Mouse (Mus musculus): ENCODE measurements at regions not wholly inside any gene's neighbourhood (a gene's known extent, or its start where the extent isn't known, plus 50 kb on each side); places are given as distances from the start of the nearest gene placed in this dataset.

DNA sequence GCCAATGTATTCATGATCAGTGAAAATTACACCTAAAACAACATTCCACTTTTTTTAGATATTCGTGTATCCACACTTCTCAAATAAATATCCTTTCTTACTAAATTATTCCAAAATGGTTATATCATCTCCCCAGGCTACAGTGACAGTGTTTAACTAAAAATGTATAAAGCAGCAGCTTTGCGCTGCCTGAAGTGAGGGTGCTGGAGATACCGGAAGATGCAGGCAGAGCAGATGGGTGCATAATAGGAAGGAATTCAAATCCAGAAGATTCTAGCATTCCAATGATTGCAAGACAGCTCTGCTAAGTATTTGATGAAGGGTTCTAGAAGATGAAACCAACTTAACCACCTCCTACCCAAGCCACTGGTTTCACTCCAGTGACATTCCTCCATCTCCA is 516.9 kb upstream of the Vstm2b start:
- Histone ChIP-seq H3K4me3 (replicated peaks) (no peak overlapping the region), H3K4me2 (no peak overlapping the region), H3K27me3 (no peaks in the 10 kb centered on the region), H3K36me3 (replicated peaks) (no peaks in the 10 kb centered on the region), H3K4me1 (peaks cover 4% of the 10 kb centered on the region; the same call in 1 of the 2 replicates), H3K27ac (no peak overlapping the region), H3K9me3 (no peaks in the 10 kb centered on the region), H3K9ac (no peak overlapping the region)
- WGBS = 91% methylated on average over 3 of the region's 3 CpGs
- no peak for ATAC-seq (ENCODE audit: low FRiP score)

DNA sequence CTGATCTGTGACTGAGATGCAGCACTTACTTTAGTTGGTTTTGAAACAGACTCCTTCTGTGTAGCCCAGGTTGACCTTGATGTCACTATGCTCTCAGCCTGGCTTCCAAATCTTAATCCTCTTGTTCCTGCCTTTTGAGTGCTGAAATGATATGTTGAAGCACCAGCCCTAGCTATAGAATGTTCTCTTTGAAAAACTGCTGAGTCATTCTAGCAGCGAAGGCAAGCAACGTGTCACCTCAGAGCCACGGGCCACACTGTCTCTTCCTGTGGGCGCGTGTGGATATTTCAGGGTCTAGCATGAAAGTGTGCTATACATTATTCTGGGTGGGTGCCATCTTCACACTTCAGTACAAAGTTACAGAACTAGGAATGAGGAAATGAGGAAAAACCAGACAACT is 510.0 kb upstream of the Vstm2b start:
- Histone ChIP-seq H3K4me1 (peaks cover 32% of the 10 kb centered on the region), H3K27ac (no peak overlapping the region), H3K4me3 (replicated peaks) (no peak overlapping the region), H3K27me3 (no peaks in the 10 kb centered on the region), H3K9me3 (no peaks in the 10 kb centered on the region), H3K36me3 (replicated peaks) (no peaks in the 10 kb centered on the region), H3K9ac (no peak overlapping the region), H3K4me2 (no peak overlapping the region)
- WGBS = 90% methylated on average over 5 of the region's 5 CpGs
- ATAC-seq (ENCODE audit: low FRiP score) = no peak

DNA sequence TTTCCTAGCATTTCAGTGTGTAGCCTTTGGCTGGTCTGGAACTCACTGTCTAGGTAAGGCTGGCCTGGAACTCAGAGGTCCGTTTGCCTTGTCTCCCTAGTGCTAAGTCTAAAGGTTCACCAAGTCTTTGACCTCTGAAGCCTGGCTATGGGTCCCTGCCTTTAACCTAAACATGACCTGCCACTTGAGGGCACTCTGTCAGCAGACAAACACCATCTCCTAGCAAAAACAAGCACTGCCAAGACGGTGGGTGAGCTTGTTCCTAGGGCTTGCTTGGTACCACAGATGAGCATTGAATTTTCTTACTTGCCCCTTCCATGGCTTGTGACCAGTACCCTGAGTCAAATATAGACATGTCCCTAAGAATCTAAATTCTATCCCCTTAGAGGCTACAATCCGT is 508.3 kb upstream of the Vstm2b start:
- no peak overlapping the region for H3K27ac ChIP-seq
- ATAC-seq (ENCODE audit: low FRiP score) = no peak
- H3K4me3 ChIP-seq (replicated peaks) = no peak overlapping the region
- peaks cover 34% of the 10 kb centered on the region for H3K4me1 ChIP-seq
- H3K36me3 ChIP-seq (replicated peaks) = no peaks in the 10 kb centered on the region
- no peaks in the 10 kb centered on the region for H3K27me3 ChIP-seq
- WGBS = 39% methylated on average over 3 of the region's 3 CpGs
- H3K4me2 ChIP-seq = no peak overlapping the region
- H3K9me3 ChIP-seq = no peaks in the 10 kb centered on the region
- no peak overlapping the region for H3K9ac ChIP-seq

DNA sequence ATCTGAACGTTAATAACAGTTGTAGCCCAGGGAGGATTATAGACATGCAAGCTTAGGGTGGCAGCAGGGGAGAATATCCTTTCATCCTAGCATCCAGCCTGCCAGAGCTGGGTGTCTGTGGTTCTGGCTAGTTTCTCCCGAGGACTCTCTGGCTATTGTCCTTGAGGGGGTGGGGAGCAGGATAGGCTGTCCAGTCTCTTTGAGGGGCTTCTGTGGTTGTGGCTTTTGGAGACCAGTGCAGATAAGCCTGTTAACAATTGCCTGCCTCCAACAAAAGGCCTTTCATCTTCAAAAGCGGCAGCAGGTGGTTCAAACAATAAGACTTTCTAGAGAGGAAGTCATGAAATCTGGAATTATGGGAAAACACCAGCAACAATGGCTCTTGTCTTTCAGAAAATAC is 507.2 kb upstream of the Vstm2b start:
- no peak overlapping the region for H3K9ac ChIP-seq
- H3K4me3 ChIP-seq (replicated peaks) = no peak overlapping the region
- no peak overlapping the region for H3K4me2 ChIP-seq
- 5% methylated on average over 3 of the region's 3 CpGs for WGBS
- no peaks in the 10 kb centered on the region for H3K9me3 ChIP-seq
- no peaks in the 10 kb centered on the region for H3K27me3 ChIP-seq
- no peak for ATAC-seq (ENCODE audit: low FRiP score)
- peaks cover 34% of the 10 kb centered on the region for H3K4me1 ChIP-seq
- no peaks in the 10 kb centered on the region for H3K36me3 ChIP-seq (replicated peaks)
- peak overlapping the region; percentile 87 for H3K27ac ChIP-seq

DNA sequence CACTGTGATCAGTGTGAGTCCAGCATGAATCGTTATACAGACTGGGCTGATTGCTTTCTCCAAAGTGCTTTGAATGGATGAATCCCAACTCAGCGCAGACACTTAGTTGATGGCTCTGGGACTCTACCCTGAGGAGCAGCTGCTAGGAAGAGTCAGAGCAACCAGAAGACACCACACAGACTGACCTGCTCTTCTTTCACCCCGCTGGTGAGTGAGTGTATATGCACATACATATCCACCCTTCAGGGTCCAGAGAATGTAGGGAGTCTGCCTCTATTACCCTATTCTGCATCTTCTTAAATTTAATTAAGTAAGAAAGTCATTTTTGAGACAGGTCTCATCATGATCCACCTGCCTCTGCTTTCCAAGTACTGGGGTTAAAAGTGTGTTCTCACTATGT is 506.5 kb upstream of the Vstm2b start:
- Histone ChIP-seq H3K4me3 (replicated peaks) (no peak overlapping the region), H3K27me3 (no peaks in the 10 kb centered on the region), H3K9ac (no peak overlapping the region), H3K4me2 (no peak overlapping the region), H3K9me3 (no peaks in the 10 kb centered on the region), H3K36me3 (replicated peaks) (no peaks in the 10 kb centered on the region), H3K4me1 (peaks cover 34% of the 10 kb centered on the region), H3K27ac (peak overlapping the region; percentile 87)
- 41% methylated on average over 3 of the region's 3 CpGs for WGBS
- peak; percentile 44; the same call in 1 of the 2 replicates for ATAC-seq (ENCODE audit: low FRiP score)

DNA sequence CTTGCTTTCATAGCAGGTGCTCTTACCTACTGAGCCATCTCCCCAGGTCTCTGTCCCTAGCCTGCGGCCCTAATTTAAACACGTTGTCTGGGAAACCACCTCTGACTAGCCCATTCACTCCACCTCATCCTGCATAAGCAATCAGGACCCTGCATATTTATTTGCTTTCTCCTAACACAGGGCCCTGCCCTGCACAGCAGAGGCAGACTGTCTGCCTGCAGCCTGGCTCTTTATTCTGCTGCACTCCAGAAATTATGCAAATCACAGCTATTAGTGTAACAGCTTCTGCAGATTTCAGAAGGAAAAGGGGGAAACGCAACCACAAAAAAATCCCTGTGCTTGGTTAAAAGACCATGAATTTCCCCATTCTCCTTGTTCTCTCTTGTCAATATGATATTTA is 505.9 kb upstream of the Vstm2b start:
- peak; percentile 92 for ATAC-seq (ENCODE audit: low FRiP score)
- H3K4me3 ChIP-seq (replicated peaks) = no peak overlapping the region
- peak overlapping the region; percentile 87 for H3K27ac ChIP-seq
- no peak overlapping the region for H3K9ac ChIP-seq
- peaks cover 34% of the 10 kb centered on the region for H3K4me1 ChIP-seq
- H3K27me3 ChIP-seq = no peaks in the 10 kb centered on the region
- H3K36me3 ChIP-seq (replicated peaks) = no peaks in the 10 kb centered on the region
- 7% methylated on average over 3 of the region's 3 CpGs for WGBS
- no peaks in the 10 kb centered on the region for H3K9me3 ChIP-seq
- H3K4me2 ChIP-seq = no peak overlapping the region

DNA sequence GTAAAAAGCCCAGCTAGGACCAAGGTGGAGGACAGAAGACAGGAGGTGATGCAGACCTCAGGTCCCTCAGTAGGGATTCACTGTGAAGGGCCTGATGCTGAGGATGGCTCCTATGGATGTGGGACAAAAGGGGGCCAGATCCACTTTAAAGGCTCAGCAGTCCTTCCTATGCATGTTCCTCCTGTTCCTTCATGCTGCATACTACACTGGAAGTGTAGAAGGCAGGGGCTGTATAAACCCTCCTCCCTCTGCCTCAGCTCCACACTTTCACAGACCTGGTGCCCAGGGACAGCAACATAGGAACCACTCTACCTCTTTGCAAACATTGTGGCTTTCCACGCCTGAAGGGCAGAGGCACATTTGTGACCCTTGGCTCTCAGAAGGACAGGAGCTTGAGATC is 505.4 kb upstream of the Vstm2b start:
- Histone ChIP-seq H3K9ac (no peak overlapping the region), H3K27ac (peak overlapping the region; percentile 87), H3K36me3 (replicated peaks) (no peaks in the 10 kb centered on the region), H3K4me2 (no peak overlapping the region), H3K27me3 (no peaks in the 10 kb centered on the region), H3K4me3 (replicated peaks) (no peak overlapping the region), H3K4me1 (peaks cover 34% of the 10 kb centered on the region), H3K9me3 (no peaks in the 10 kb centered on the region)
- peak; percentile 42; the same call in 1 of the 2 replicates for ATAC-seq (ENCODE audit: low FRiP score)
- 89% methylated on average over 1 of the region's 1 CpGs for WGBS

DNA sequence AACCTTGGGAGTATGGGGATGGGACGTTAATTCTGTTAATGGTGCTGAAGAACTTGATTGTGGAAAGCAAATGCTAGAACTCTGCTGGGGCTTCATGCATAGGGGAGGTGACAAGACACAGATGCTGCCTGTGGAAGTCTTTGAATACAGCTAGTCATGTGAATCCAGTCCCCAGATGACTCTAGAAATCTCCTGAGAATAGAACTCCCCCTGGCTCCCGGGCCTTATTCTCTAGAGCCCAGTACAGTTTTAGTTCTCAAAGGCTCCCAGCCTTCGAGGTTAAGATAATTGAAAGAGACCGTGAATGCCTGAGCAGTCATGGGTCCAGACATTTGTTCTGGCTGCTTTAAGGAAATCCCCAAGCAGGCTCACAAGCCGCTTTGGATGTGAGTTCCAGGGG is 499.9 kb upstream of the Vstm2b start:
- H3K27ac ChIP-seq = no peak overlapping the region
- 48% methylated on average over 5 of the region's 5 CpGs for WGBS
- no peaks in the 10 kb centered on the region for H3K27me3 ChIP-seq
- no peak overlapping the region for H3K9ac ChIP-seq
- H3K9me3 ChIP-seq = no peaks in the 10 kb centered on the region
- H3K36me3 ChIP-seq (replicated peaks) = no peaks in the 10 kb centered on the region
- H3K4me2 ChIP-seq = no peak overlapping the region
- H3K4me3 ChIP-seq (replicated peaks) = no peak overlapping the region
- H3K4me1 ChIP-seq = peaks cover 4% of the 10 kb centered on the region
- ATAC-seq (ENCODE audit: low FRiP score) = no peak

DNA sequence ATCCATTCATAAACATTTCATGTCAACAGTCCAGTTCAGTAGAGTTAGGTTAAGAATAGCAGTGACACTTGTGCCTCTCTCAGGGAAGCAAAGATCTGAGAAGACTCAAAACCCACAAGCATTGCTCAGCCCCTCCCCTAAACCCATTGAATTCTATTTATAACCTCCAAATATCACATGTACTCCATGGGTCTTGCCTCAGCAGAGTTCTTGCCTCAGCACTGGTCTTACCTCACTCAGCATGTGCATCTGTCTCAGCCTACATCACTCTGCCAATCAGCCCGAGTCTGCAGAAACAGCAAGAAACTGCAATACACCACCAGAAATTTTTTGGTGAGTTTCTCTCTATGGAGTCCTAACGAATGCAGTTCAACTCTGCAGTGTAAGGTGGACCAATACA is 478.8 kb upstream of the Vstm2b start:
- WGBS = 88% methylated on average over 2 of the region's 2 CpGs
- no peak overlapping the region for H3K4me2 ChIP-seq
- no peak overlapping the region for H3K9ac ChIP-seq
- no peaks in the 10 kb centered on the region for H3K36me3 ChIP-seq (replicated peaks)
- ATAC-seq (ENCODE audit: low FRiP score) = no peak
- no peaks in the 10 kb centered on the region for H3K4me1 ChIP-seq
- no peak overlapping the region for H3K4me3 ChIP-seq (replicated peaks)
- H3K9me3 ChIP-seq = no peaks in the 10 kb centered on the region
- no peak overlapping the region for H3K27ac ChIP-seq
- no peaks in the 10 kb centered on the region for H3K27me3 ChIP-seq

DNA sequence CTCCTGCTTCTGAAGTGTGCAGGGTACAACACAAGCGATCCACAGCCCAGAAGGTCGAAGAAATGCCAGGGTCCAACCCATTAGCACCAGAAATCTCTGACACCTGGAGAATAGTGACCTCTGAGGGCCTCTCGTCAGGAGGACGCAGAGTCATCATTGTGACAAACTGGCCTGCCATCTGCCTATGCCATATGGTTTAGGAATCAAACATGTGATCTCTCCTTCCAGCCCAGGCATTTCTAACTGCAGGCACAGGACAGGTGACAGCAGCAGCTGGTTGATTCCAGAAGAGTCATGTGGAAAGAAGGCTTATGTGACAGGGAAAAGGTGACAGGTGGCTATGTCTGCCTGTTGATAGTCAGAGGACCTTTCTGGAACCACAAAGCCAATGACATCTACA is 476.0 kb upstream of the Vstm2b start:
- Histone ChIP-seq H3K4me2 (no peak overlapping the region), H3K27me3 (no peaks in the 10 kb centered on the region), H3K36me3 (replicated peaks) (no peaks in the 10 kb centered on the region), H3K4me1 (no peaks in the 10 kb centered on the region), H3K27ac (no peak overlapping the region), H3K4me3 (replicated peaks) (no peak overlapping the region), H3K9me3 (no peaks in the 10 kb centered on the region), H3K9ac (no peak overlapping the region)
- ATAC-seq (ENCODE audit: low FRiP score) = no peak
- 86% methylated on average over 4 of the region's 4 CpGs for WGBS

DNA sequence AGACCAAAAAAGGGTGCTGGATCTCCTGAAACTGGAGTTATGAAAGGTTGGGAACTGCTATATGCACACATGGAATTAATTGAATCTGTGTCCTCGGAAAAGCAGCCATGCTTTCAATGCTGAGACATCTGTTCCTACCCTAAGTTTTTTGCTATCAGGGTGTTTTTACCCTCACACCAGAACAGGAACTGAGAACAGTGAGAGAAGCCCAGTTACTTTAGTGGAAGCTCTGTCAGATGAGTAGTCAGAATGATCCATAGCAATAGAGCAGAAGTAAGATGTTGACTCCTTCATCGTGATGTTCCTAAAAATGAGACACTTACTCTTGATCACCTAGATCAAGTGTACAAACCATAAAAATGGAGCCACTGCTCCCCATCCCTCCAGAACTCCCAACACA is 468.7 kb upstream of the Vstm2b start:
- no peak overlapping the region for H3K4me2 ChIP-seq
- H3K27me3 ChIP-seq = no peaks in the 10 kb centered on the region
- no peak overlapping the region for H3K9ac ChIP-seq
- no peaks in the 10 kb centered on the region for H3K36me3 ChIP-seq (replicated peaks)
- no peaks in the 10 kb centered on the region for H3K9me3 ChIP-seq
- H3K4me3 ChIP-seq (replicated peaks) = no peak overlapping the region
- WGBS = 91% methylated on average over 2 of the region's 2 CpGs
- no peak for ATAC-seq (ENCODE audit: low FRiP score)
- H3K27ac ChIP-seq = no peak overlapping the region
- H3K4me1 ChIP-seq = no peaks in the 10 kb centered on the region

DNA sequence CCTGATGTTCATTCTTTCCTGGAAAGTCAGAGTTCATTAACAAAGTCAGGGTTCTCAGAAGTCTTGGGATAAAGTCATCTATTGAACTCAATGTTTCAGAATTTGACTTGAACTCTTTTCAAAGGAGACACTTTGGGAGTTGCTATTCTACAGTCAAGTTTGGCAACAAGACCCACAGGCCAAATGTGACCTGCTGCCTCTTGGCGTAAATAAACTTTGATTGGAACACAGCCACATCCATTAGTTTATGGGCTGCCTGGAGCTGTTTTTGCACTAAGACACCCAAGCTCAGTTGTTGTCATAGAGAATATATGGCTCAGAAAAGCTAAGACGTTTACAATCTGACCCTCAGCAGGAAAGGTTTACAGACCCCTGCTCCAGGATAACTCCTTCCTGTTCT is 464.2 kb upstream of the Vstm2b start:
- Histone ChIP-seq H3K9me3 (no peaks in the 10 kb centered on the region), H3K36me3 (replicated peaks) (no peaks in the 10 kb centered on the region), H3K4me1 (no peaks in the 10 kb centered on the region), H3K4me3 (replicated peaks) (no peak overlapping the region), H3K27ac (no peak overlapping the region), H3K9ac (no peak overlapping the region), H3K27me3 (no peaks in the 10 kb centered on the region), H3K4me2 (no peak overlapping the region)
- WGBS = 82% methylated on average over 2 of the region's 2 CpGs
- no peak for ATAC-seq (ENCODE audit: low FRiP score)

DNA sequence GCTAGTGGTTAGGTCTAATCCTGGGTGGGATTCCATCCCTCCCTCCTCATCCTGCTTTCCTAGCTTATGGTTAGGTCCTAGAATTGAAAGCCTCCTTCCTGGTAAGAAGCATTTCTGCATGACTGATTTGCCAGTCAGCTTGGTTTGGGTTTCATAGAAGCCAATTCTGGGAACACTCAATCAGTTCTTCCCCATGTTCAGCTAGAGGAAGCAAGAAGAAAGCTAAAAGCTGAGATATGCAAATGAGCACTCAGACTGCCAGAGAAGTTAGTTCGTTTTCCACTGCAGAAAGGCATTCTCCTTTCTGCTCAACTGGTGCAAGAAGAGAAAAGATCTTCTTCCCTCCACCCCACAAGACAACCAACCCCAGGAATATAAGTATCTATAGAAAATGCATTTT is 457.0 kb upstream of the Vstm2b start:
- no peak overlapping the region for H3K9ac ChIP-seq
- H3K4me3 ChIP-seq (replicated peaks) = no peak overlapping the region
- no peaks in the 10 kb centered on the region for H3K9me3 ChIP-seq
- H3K36me3 ChIP-seq (replicated peaks) = no peaks in the 10 kb centered on the region
- H3K27me3 ChIP-seq = no peaks in the 10 kb centered on the region
- no peak overlapping the region for H3K4me2 ChIP-seq
- no peaks in the 10 kb centered on the region for H3K4me1 ChIP-seq
- 39% methylated on average over 1 of the region's 1 CpGs for WGBS
- H3K27ac ChIP-seq = no peak overlapping the region
- no peak for ATAC-seq (ENCODE audit: low FRiP score)

DNA sequence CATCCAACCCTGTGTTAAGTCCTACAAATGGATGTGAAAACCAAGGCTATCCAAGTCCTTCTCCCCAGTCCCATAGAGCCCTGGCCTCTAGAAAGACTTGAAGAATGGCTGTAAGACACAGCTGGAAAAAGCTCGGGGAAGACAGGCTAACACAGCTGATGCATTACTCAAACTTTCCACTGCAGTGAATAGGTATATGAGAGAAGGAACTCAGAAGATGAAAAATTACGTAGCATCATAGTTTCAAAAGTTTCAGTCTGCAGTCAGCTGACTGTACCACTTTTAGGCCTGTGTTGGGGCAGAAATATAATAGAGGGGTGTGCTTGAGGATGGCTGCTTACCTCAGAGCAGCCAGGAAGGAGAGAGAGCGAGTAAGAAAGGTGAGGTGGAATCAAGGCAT is 456.3 kb upstream of the Vstm2b start:
- no peak overlapping the region for H3K9ac ChIP-seq
- H3K9me3 ChIP-seq = no peaks in the 10 kb centered on the region
- no peaks in the 10 kb centered on the region for H3K4me1 ChIP-seq
- H3K4me2 ChIP-seq = no peak overlapping the region
- ATAC-seq (ENCODE audit: low FRiP score) = no peak
- WGBS = 88% methylated on average over 3 of the region's 3 CpGs
- H3K4me3 ChIP-seq (replicated peaks) = no peak overlapping the region
- H3K27me3 ChIP-seq = no peaks in the 10 kb centered on the region
- no peaks in the 10 kb centered on the region for H3K36me3 ChIP-seq (replicated peaks)
- H3K27ac ChIP-seq = no peak overlapping the region
